Mouse (Mus musculus) MEL-GATA-1-ER (cell line): ENCODE data around the gene Tmem33.

Source experiments
- DNase-seq: peaks from one replicate; pipeline ENCODE4 v3.0.0-alpha.2; 2012; ENCODE audit warnings: low read depth; ENCODE audit errors: extremely low read depth

Tmem33 gene

DNA sequence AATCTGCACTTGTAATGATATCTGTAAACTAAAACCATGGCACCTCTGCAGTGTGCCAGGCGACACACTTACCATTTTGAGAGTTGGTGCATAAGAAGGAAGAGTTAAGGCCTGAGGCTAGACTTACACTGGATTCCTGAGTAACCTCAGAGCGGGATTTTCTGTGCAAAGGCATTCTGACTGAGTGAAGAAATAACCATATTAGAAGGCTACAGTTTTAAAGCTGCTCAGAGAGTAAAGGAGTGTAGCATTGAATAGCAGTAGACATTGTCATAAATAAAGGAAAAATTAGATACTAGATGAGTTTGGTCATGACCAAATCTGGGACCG, 52.1 kb downstream of the Tmem33 start:
- no peak for DNase-seq

DNA sequence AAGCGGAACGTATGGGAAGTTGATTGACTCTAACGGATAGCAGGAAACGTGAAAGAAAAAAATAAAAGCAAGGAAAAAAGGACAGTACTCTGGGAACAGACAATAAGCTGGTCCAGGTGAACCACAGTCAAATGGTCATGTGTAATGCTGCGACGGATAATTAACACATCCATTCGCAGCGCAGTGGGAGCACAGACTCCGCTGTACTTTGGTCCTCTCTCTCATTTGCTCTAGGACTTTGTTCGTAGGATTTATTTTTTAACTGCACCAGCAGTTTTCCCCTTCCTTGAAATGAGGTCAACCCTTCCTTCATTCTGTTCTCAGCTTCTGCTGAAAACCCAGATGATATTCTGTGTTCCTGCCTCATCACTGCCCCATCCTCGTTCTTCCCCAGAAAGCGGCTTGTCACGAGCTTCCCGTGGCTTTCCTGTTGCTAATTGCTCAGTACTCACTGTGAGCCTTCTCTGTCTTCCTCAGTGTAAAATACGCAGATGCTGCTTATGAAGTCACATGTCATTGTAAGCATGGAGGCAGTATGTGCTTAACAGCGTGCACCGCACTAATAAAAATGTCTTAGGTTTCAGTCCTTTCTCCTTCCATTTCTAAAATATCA, 61.4 kb downstream of the Tmem33 start:
- DNase-seq, result no peak

DNA sequence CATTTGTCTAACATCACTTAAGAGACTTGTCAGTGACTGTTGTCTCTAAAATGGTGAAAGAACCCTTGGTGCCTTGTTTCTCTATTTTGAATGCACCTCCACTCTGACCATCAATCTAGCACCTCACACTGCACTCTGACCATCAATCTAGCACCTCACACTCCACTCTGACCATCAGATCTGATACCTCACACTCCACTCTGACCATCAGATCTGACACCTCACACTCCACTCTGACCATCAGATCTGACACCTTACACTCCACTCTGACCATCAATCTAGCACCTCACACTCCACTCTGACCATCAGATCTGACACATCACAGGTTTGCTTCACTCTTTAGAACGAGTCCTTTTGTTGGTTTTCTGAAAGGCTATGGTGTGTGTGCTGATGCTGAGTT, 63.7 kb downstream of the Tmem33 start:
- no peak for DNase-seq

DNA sequence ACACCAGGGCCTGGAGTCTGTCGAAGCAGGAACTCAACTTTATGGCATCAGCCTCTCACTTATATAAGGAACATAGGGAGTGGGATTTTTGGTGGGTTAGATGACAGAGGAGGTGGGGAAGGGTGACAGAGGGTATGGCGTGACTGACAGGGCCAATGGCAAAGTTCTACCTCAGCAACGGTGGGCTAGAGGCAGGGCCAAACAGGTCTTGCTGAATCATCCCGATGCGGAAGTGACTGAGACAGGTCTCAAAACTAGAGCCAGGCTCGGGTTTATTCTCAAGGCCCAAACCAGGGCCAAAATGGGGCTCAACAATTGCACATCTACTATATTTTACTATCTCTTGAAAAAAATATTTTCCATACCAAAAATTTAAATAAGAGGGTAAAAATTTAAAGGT, 80.4 kb downstream of the Tmem33 start:
- no peak for DNase-seq
